Mouse (Mus musculus) urinary bladder, postnatal 4 days (tissue): Measurements from ENCODE around the gene Mecom.

Experiments used
- DNase-seq, 2 experiments: peaks; one replicate each; pipeline ENCODE4 v3.0.0; 2021 to 2022; ENCODE audit warnings: low spot score in 2 of 2

Mecom gene

GRCm38 (mm10) chr3:30483006-30483684, 64.7 kb downstream of the Mecom start:
- DNase-seq = no peak

GRCm38 (mm10) chr3:30481682-30482081, 66.1 kb downstream of the Mecom start:
- no peak for DNase-seq

- DNase-seq = no peak
These were observed 67.3 kb downstream of the Mecom start for GRCm38 (mm10) chr3:30480551-30480950.

- no peak for DNase-seq
These were observed 69.6 kb downstream of the Mecom start for GRCm38 (mm10) chr3:30478252-30478651.

- DNase-seq = no peak
These were observed 70.8 kb downstream of the Mecom start for GRCm38 (mm10) chr3:30477008-30477407.

GRCm38 (mm10) chr3:30475591-30475990, 72.2 kb downstream of the Mecom start:
- no peak for DNase-seq

- no peak for DNase-seq
These were observed 79.6 kb downstream of the Mecom start for GRCm38 (mm10) chr3:30468068-30468835.

- DNase-seq = no peak
These were observed 81.7 kb downstream of the Mecom start for GRCm38 (mm10) chr3:30466031-30466650.

- no peak for DNase-seq
These were observed 83.3 kb downstream of the Mecom start for GRCm38 (mm10) chr3:30464497-30464896.

GRCm38 (mm10) chr3:30461831-30462230, 86.0 kb downstream of the Mecom start:
- no peak for DNase-seq

GRCm38 (mm10) chr3:30460890-30461578, 86.8 kb downstream of the Mecom start:
- DNase-seq = no peak

- DNase-seq = no peak
These were observed 88.2 kb downstream of the Mecom start for GRCm38 (mm10) chr3:30459626-30460025.

GRCm38 (mm10) chr3:30457975-30458678, 89.7 kb downstream of the Mecom start:
- DNase-seq = no peak

- no peak for DNase-seq
These were observed 91.9 kb downstream of the Mecom start for GRCm38 (mm10) chr3:30455902-30456301.

- no peak for DNase-seq
These were observed 94.0 kb downstream of the Mecom start for GRCm38 (mm10) chr3:30453546-30454455.

- no peak for DNase-seq
These were observed 94.8 kb downstream of the Mecom start for GRCm38 (mm10) chr3:30453046-30453445.

- DNase-seq = no peak
These were observed 95.3 kb downstream of the Mecom start for GRCm38 (mm10) chr3:30452511-30452910.

GRCm38 (mm10) chr3:30450206-30450965, 97.4 kb downstream of the Mecom start:
- no peak for DNase-seq

- DNase-seq = no peak
These were observed 99.2 kb downstream of the Mecom start for GRCm38 (mm10) chr3:30448624-30449023.

- no peak for DNase-seq
These were observed 101.8 kb downstream of the Mecom start for GRCm38 (mm10) chr3:30445970-30446442.
